Comparison of ENCODE assay signal across 35 mouse cellular contexts in genomic region chr12:119273605-119274004, GRCm38 (mm10). TPM values are rescaled to one million over a fixed set of nuclear protein-coding genes. Genes with fewer than 3 reads are reported as not detected.
DNase-seq lines count a peak whose midpoint lies in the region; ATAC-seq and TF ChIP-seq lines count a peak whose summit lies in the region.
"Had no signal": no experiment of that assay in that cellular context is flagged by ENCODE, and none has a peak within 500 bp of the region (broad histone marks: within the 10 kb centered on the region; RNA-seq: fewer than 3 reads in every experiment).

No protein-coding gene starts in this region.

- TF ChIP-seq CTCF in layer of hippocampus, adult 2 months (conservative IDR thresholded peaks at IDR 0.05), result no peak

- H3K4me3 ChIP-seq in hindbrain, embryonic 10.5 days, result no peak overlapping the region
- no peak overlapping the region for H3K4me3 ChIP-seq in hindbrain, embryonic 16.5 days (ENCODE audit: low read length)
- no peak overlapping the region for H3K4me3 ChIP-seq in midbrain, embryonic 12.5 days
- H3K4me3 ChIP-seq in midbrain, embryonic 14.5 days (replicated peaks; ENCODE audit: low read depth, low read length), result no peak overlapping the region
- H3K4me3 ChIP-seq in limb, embryonic 10.5 days, result no peak overlapping the region
- H3K4me3 ChIP-seq in layer of hippocampus, adult 2 months, result no peak overlapping the region
- H3K4me3 ChIP-seq: embryonic facial prominence, embryonic 15.5 days; forebrain, embryonic 15.5 days; gastrocnemius, adult 2 months; hindbrain, embryonic 15.5 days; limb, embryonic 15.5 days; liver, embryonic 15.5 days; lung, embryonic 15.5 days had no signal

- H3K27ac ChIP-seq in hindbrain, embryonic 10.5 days, result peak overlapping the region; percentile 79
- no peak overlapping the region for H3K27ac ChIP-seq in hindbrain, embryonic 16.5 days (ENCODE audit: low read depth, low read length)
- H3K27ac ChIP-seq in midbrain, embryonic 12.5 days (replicated peaks), result no peak overlapping the region
- H3K27ac ChIP-seq in midbrain, embryonic 14.5 days (replicated peaks; ENCODE audit: low read depth, low read length), result no peak overlapping the region
- peak overlapping the region; percentile 36; the same call in 1 of the 2 replicates for H3K27ac ChIP-seq in limb, embryonic 10.5 days
- H3K27ac ChIP-seq in layer of hippocampus, adult 2 months, result no peak overlapping the region
- H3K27ac ChIP-seq: embryonic facial prominence, embryonic 15.5 days; forebrain, embryonic 15.5 days; gastrocnemius, adult 2 months; hindbrain, embryonic 15.5 days; limb, embryonic 15.5 days; liver, embryonic 15.5 days; lung, embryonic 15.5 days; stomach, postnatal 0 days had no signal

- WGBS in hindbrain, embryonic 10.5 days, result 8% methylated on average over 1 of the region's 1 CpGs
- 7% methylated on average over 1 of the region's 1 CpGs for WGBS in hindbrain, embryonic 16.5 days
- WGBS in midbrain, embryonic 12.5 days, result 4% methylated on average over 1 of the region's 1 CpGs
- WGBS in midbrain, embryonic 14.5 days, result 2% methylated on average over 1 of the region's 1 CpGs
- 7% methylated on average over 1 of the region's 1 CpGs for WGBS in limb, embryonic 10.5 days

- DNase-seq in hindbrain, embryonic 10.5 days (ENCODE audit: low spot score), result no peak
- no peak for DNase-seq in midbrain, embryonic 14.5 days
- DNase-seq in embryo, embryonic 10.5 days (ENCODE audit: low spot score), result peak; percentile 44
- no peak for DNase-seq in limb, embryonic 10.5 days (ENCODE audit: low spot score)
- DNase-seq in layer of hippocampus, adult 2 months (ENCODE audit: low spot score in 2 of 2), result no peak
- DNase-seq in c-Kit-positive CD71-positive TER-119-positive erythroid progenitor cells, embryonic 14.5 days (ENCODE audit: low spot score), result no peak
- DNase-seq: adrenal gland, postnatal 25 days; cerebellum, adult 2 months; cerebellum, postnatal 14 days; gastrocnemius, adult 2 months; gastrocnemius, postnatal 36 days; heart, adult 18-20 months; heart, postnatal 36 days; kidney, adult 2 months; kidney, postnatal 36 days; left cerebral cortex, postnatal 4 days; lung, postnatal 36 days; right cerebral cortex, adult 18-20 months; thymus, adult 18-20 months; thymus, postnatal 25 days had no signal

- no peak for ATAC-seq in hindbrain, embryonic 16.5 days
- ATAC-seq in midbrain, embryonic 12.5 days (ENCODE audit: low FRiP score, low read depth), result 0 out of 2 replicates have a peak, but pooled peaks have one; percentile 39
- ATAC-seq in midbrain, embryonic 14.5 days (ENCODE audit: low FRiP score, low TSS enrichment), result no peak
- ATAC-seq: forebrain, embryonic 15.5 days; Patski had no signal

- H3K27me3 ChIP-seq in hindbrain, embryonic 10.5 days (ENCODE audit: insufficient read depth, poor library complexity, severe bottlenecking), result no peaks in the 10 kb centered on the region
- H3K27me3 ChIP-seq in hindbrain, embryonic 16.5 days (replicated peaks; ENCODE audit: control insufficient read depth, insufficient read depth, low read length), result no peaks in the 10 kb centered on the region
- no peaks in the 10 kb centered on the region for H3K27me3 ChIP-seq in midbrain, embryonic 12.5 days
- no peaks in the 10 kb centered on the region for H3K27me3 ChIP-seq in midbrain, embryonic 14.5 days (ENCODE audit: control insufficient read depth, insufficient read depth, low read length)
- H3K27me3 ChIP-seq in limb, embryonic 10.5 days (ENCODE audit: low read depth, poor library complexity, severe bottlenecking), result no peaks in the 10 kb centered on the region
- H3K27me3 ChIP-seq: embryonic facial prominence, embryonic 15.5 days; forebrain, embryonic 15.5 days; hindbrain, embryonic 15.5 days; limb, embryonic 15.5 days; liver, embryonic 15.5 days; lung, embryonic 15.5 days had no signal

- H3K4me1 ChIP-seq in hindbrain, embryonic 10.5 days (replicated peaks), result peaks cover 30% of the 10 kb centered on the region
- H3K4me1 ChIP-seq in hindbrain, embryonic 16.5 days (ENCODE audit: control insufficient read depth, insufficient read depth, low read depth, low read length), result no peaks in the 10 kb centered on the region
- peaks cover 11% of the 10 kb centered on the region; the same call in 1 of the 2 replicates for H3K4me1 ChIP-seq in midbrain, embryonic 12.5 days
- 0 out of 2 replicates have a peak, but pooled peaks cover 7% of the 10 kb centered on the region for H3K4me1 ChIP-seq in midbrain, embryonic 14.5 days (ENCODE audit: control insufficient read depth, insufficient read depth, low read length)
- peaks cover 9% of the 10 kb centered on the region; the same call in 1 of the 2 replicates for H3K4me1 ChIP-seq in limb, embryonic 10.5 days
- H3K4me1 ChIP-seq: embryonic facial prominence, embryonic 15.5 days; forebrain, embryonic 15.5 days; hindbrain, embryonic 15.5 days; limb, embryonic 15.5 days; liver, embryonic 15.5 days; lung, embryonic 15.5 days had no signal

- no peak overlapping the region for H3K4me2 ChIP-seq in hindbrain, embryonic 16.5 days (ENCODE audit: low read length)
- no peak overlapping the region for H3K4me2 ChIP-seq in midbrain, embryonic 12.5 days (replicated peaks)
- no peak overlapping the region for H3K4me2 ChIP-seq in midbrain, embryonic 14.5 days (ENCODE audit: low read length)
- H3K4me2 ChIP-seq: embryonic facial prominence, embryonic 15.5 days; forebrain, embryonic 15.5 days; heart, embryonic 11.5 days; hindbrain, embryonic 15.5 days; limb, embryonic 15.5 days; liver, embryonic 15.5 days; lung, embryonic 15.5 days had no signal

- no peaks in the 10 kb centered on the region for H3K36me3 ChIP-seq in hindbrain, embryonic 10.5 days
- no peaks in the 10 kb centered on the region for H3K36me3 ChIP-seq in hindbrain, embryonic 16.5 days (ENCODE audit: control insufficient read depth, insufficient read depth, low read length)
- no peaks in the 10 kb centered on the region for H3K36me3 ChIP-seq in midbrain, embryonic 12.5 days
- no peaks in the 10 kb centered on the region for H3K36me3 ChIP-seq in midbrain, embryonic 14.5 days (ENCODE audit: control insufficient read depth, insufficient read depth, low read length)
- H3K36me3 ChIP-seq in limb, embryonic 10.5 days, result no peaks in the 10 kb centered on the region
- H3K36me3 ChIP-seq: embryonic facial prominence, embryonic 15.5 days; forebrain, embryonic 15.5 days; hindbrain, embryonic 15.5 days; limb, embryonic 15.5 days; liver, embryonic 15.5 days; lung, embryonic 15.5 days had no signal

- no peaks in the 10 kb centered on the region for H3K9me3 ChIP-seq in hindbrain, embryonic 10.5 days
- H3K9me3 ChIP-seq in hindbrain, embryonic 16.5 days (ENCODE audit: control insufficient read depth, low read length), result no peaks in the 10 kb centered on the region
- H3K9me3 ChIP-seq in midbrain, embryonic 12.5 days, result no peaks in the 10 kb centered on the region
- H3K9me3 ChIP-seq in midbrain, embryonic 14.5 days (ENCODE audit: control insufficient read depth, low read length), result no peaks in the 10 kb centered on the region
- H3K9me3 ChIP-seq in limb, embryonic 10.5 days (replicated peaks), result no peaks in the 10 kb centered on the region
- H3K9me3 ChIP-seq: embryonic facial prominence, embryonic 15.5 days; forebrain, embryonic 15.5 days; hindbrain, embryonic 15.5 days; limb, embryonic 15.5 days; liver, embryonic 15.5 days; lung, embryonic 15.5 days had no signal

- no peak overlapping the region for H3K9ac ChIP-seq in hindbrain, embryonic 16.5 days (ENCODE audit: low read depth, low read length)
- no peak overlapping the region for H3K9ac ChIP-seq in midbrain, embryonic 12.5 days (replicated peaks)
- no peak overlapping the region for H3K9ac ChIP-seq in midbrain, embryonic 14.5 days (replicated peaks; ENCODE audit: low read length)
- H3K9ac ChIP-seq: embryonic facial prominence, embryonic 15.5 days; forebrain, embryonic 15.5 days; hindbrain, embryonic 15.5 days; limb, embryonic 15.5 days; liver, embryonic 15.5 days; lung, embryonic 15.5 days had no signal

RNA-seq across cellular contexts. Expression of gene Itgb8, which starts 35.0 kb away (rescaled TPM):
- 20.9 and 21.8 TPM in 2 replicates for polyA plus RNA-seq in hindbrain, embryonic 10.5 days (2016; fragmentation: Nextera tagmentation; extraction: Ambion mirVana)
- polyA plus RNA-seq in hindbrain, embryonic 16.5 days (2015; fragmentation: Nextera tagmentation; extraction: Ambion mirVana), result 9.0 and 9.3 TPM in 2 replicates
- polyA plus RNA-seq in midbrain, embryonic 12.5 days (2016; fragmentation: Nextera tagmentation; extraction: Ambion mirVana), result 32.5 and 34.1 TPM in 2 replicates
- 17.2 and 21.5 TPM in 2 replicates for polyA plus RNA-seq in midbrain, embryonic 14.5 days (2014; fragmentation: Nextera tagmentation; extraction: Ambion mirVana)
- 1.5 and 4.2 TPM in 2 replicates for polyA plus RNA-seq in limb, embryonic 10.5 days (2016; fragmentation: Nextera tagmentation; extraction: Ambion mirVana)
- 10 to 100 TPM; 32.3 to 32.5 TPM for total RNA-seq in layer of hippocampus, adult 2 months (2021)
- total RNA-seq: megakaryocyte, adult 5-6 weeks; MEL had no signal

RNA-seq across cellular contexts. Expression of gene Macc1, which starts 40.5 kb away (rescaled TPM):
- 0.24 and 0.25 TPM in 2 replicates for polyA plus RNA-seq in hindbrain, embryonic 10.5 days (2016; fragmentation: Nextera tagmentation; extraction: Ambion mirVana)
- polyA plus RNA-seq in hindbrain, embryonic 16.5 days (2015; fragmentation: Nextera tagmentation; extraction: Ambion mirVana), result not detected in 2 replicates
- polyA plus RNA-seq in midbrain, embryonic 12.5 days (2016; fragmentation: Nextera tagmentation; extraction: Ambion mirVana), result 0.18 TPM in 1 of 2 replicates, not detected in the other
- 0.05 TPM in 1 of 2 replicates, not detected in the other for polyA plus RNA-seq in midbrain, embryonic 14.5 days (2014; fragmentation: Nextera tagmentation; extraction: Ambion mirVana)
- polyA plus RNA-seq in limb, embryonic 10.5 days (2016; fragmentation: Nextera tagmentation; extraction: Ambion mirVana), result 0.21 and 0.59 TPM in 2 replicates
- not detected for total RNA-seq in layer of hippocampus, adult 2 months (2021)
- total RNA-seq: adrenal gland, postnatal 25 days; gastrocnemius, adult 2 months; gastrocnemius, postnatal 36 days; heart, adult 18-20 months; heart, postnatal 36 days; layer of hippocampus, postnatal 25 days; megakaryocyte, adult 5-6 weeks; MEL had no signal
- polyA plus RNA-seq: cerebellum, adult 2 months; forebrain, embryonic 15.5 days; hindbrain, embryonic 15.5 days; spleen, adult 2 months had no signal

Comparison
In these comparisons a context has a peak if more than half of its experiments do, and no peak if none do; other contexts are left out.
1. H3K27ac ChIP-seq: peak in hindbrain, embryonic 10.5 days (single experiment) and limb, embryonic 10.5 days (single experiment); none in hindbrain, embryonic 16.5 days (single experiment), midbrain, embryonic 12.5 days (single experiment), midbrain, embryonic 14.5 days (single experiment) and layer of hippocampus, adult 2 months (single experiment).